Mouse (Mus musculus) mouse embryonic stem cell (cell line): ENCODE results near the gene Neurog2.

Experiments
- in situ Hi-C, 2 experiments: fragments of 300-500 bp; cut with MboI; formaldehyde crosslinking; loops; 1 replicate in 1 of 2; 3 replicates in 1 of 2; pipeline ENCODE4 v1.14.3; 2019 to 2020; ENCODE audit warnings: low sequenced_read_pairs in 2 of 2, low pct_unique_long_range_greater_than_20kb in 1 of 2, mixed read lengths in 1 of 2; ENCODE audit not compliant: unreplicated experiment in 1 of 2

Neurog2 gene

GRCm38 (mm10) chr3:127633080-127634032 lies at the start of gene Neurog2:
Gene Neurog2 (plus strand): TSS chr3:127633135.
- in situ Hi-C loops, result loop anchor here (10.0 to 25.0 kb wide), 3 partner anchors 129 to 1581 kb away; no protein-coding TSS in a partner anchor

- in situ Hi-C loops, result no loop called here
Measured at GRCm38 (mm10) chr3:127597136-127597535, 35.8 kb upstream of the Neurog2 start.

GRCm38 (mm10) chr3:127608109-127608508 lies 24.8 kb upstream of the Neurog2 start:
- in situ Hi-C loops, result no loop called here

GRCm38 (mm10) chr3:127625296-127625695 lies 7.6 kb upstream of the Neurog2 start:
- in situ Hi-C loops, result loop anchor here (25.0 kb wide), 2 partner anchors 137 to 312 kb away; no protein-coding TSS in a partner anchor

GRCm38 (mm10) chr3:127625701-127626399 lies 7.1 kb upstream of the Neurog2 start:
- in situ Hi-C loops, result loop anchor here (25.0 kb wide), 2 partner anchors 136 to 311 kb away; no protein-coding TSS in a partner anchor

- in situ Hi-C loops, result loop anchor here (25.0 kb wide), 2 partner anchors 136 to 311 kb away; no protein-coding TSS in a partner anchor
Measured at GRCm38 (mm10) chr3:127626524-127626923, 6.4 kb upstream of the Neurog2 start.

- in situ Hi-C loops, result loop anchor here (25.0 kb wide), 2 partner anchors 135 to 310 kb away; no protein-coding TSS in a partner anchor
Measured at GRCm38 (mm10) chr3:127627151-127627955, 5.6 kb upstream of the Neurog2 start.

- in situ Hi-C loops, result loop anchor here (25.0 kb wide), 2 partner anchors 134 to 309 kb away; no protein-coding TSS in a partner anchor
Measured at GRCm38 (mm10) chr3:127627956-127628310, 5.0 kb upstream of the Neurog2 start.

- in situ Hi-C loops, result loop anchor here (25.0 kb wide), 2 partner anchors 134 to 309 kb away; no protein-coding TSS in a partner anchor
Measured at GRCm38 (mm10) chr3:127628311-127629184, 4.4 kb upstream of the Neurog2 start.

GRCm38 (mm10) chr3:127630190-127630589 lies 2.7 kb upstream of the Neurog2 start:
- in situ Hi-C loops, result loop anchor here (10.0 to 25.0 kb wide), 3 partner anchors 132 to 1585 kb away; no protein-coding TSS in a partner anchor

GRCm38 (mm10) chr3:127630735-127631372 lies 2.1 kb upstream of the Neurog2 start:
- in situ Hi-C loops, result loop anchor here (10.0 to 25.0 kb wide), 3 partner anchors 131 to 1584 kb away; no protein-coding TSS in a partner anchor

- in situ Hi-C loops, result loop anchor here (10.0 to 25.0 kb wide), 3 partner anchors 131 to 1583 kb away; no protein-coding TSS in a partner anchor
Measured at GRCm38 (mm10) chr3:127631582-127631981, 1.4 kb upstream of the Neurog2 start.

- in situ Hi-C loops, result loop anchor here (10.0 to 25.0 kb wide), 3 partner anchors 130 to 1582 kb away; no protein-coding TSS in a partner anchor
Measured at GRCm38 (mm10) chr3:127632531-127632930, 404 bp upstream of the Neurog2 start.

- in situ Hi-C loops, result loop anchor here (10.0 to 25.0 kb wide), 3 partner anchors 128 to 1580 kb away; no protein-coding TSS in a partner anchor
Measured at GRCm38 (mm10) chr3:127634101-127634983, 1.4 kb downstream of the Neurog2 start.

- in situ Hi-C loops, result loop anchor here (10.0 to 25.0 kb wide), 3 partner anchors 127 to 1580 kb away; no protein-coding TSS in a partner anchor
Measured at GRCm38 (mm10) chr3:127634984-127635349, 2.0 kb downstream of the Neurog2 start.
